Mouse (Mus musculus) spleen, adult 2 months (tissue): Measurements from ENCODE around the gene Mapk8ip1.

Experiments
- CTCF ChIP-seq: fragments of 200-500 bp; IDR thresholded peaks from 2 replicates; pipeline ENCODE4 v1.5.1; 2011; ENCODE audit warnings: mild to moderate bottlenecking, inconsistent platforms; ENCODE audit not compliant: insufficient read depth, insufficient read length, insufficient replicate concordance; ENCODE audit errors: extremely low read depth
- POLR2A ChIP-seq: fragments of 200-500 bp; IDR thresholded peaks from 2 replicates; pipeline ENCODE4 v1.6.1; 2011; ENCODE audit warnings: low read depth, low read length, inconsistent platforms

DNA sequence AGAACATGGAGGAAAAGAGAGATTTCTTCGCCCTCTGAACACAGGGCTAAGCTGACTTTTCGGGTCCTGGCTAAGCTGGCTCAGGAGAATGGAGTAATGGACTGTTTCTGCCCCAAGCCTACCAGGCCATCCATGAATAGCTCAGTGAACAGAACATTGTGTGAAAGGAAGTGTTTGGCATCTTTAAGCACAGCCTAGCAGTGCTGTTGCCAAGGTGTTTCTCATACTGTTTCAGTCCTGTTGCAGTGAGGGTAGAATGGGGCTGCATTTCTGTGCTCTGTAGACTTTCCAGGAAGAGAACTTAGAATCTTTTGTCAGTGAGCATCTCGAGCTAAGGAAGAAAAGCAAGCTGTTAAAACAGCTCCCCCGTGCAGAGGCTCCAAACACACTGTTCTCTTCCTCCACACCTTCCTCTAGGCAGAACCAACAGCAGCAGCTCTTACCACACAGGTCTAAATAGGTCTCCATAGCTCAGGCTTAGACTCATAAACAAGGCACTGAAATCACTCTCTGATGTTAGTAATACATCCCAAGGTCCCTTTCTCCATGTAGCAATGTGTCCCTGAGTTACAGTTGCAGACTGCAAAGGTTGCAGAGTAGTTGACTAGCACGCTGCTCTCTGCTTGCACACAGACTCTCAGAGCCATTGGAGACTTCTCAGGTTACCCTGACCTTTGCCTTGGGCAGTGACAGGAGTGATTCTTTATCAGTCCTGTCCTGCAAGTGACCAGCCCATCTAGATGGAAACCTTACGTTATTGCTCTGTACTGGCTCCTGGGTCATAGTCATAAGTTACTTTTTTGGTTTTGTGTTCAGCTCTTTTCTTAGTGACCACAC is 51.3 kb downstream of the Mapk8ip1 start:
- no peak for TF ChIP-seq POLR2A
- TF ChIP-seq CTCF, result no peak
